Mouse (Mus musculus): Measurements from ENCODE around the gene Ric8b.

- no peak for TF ChIP-seq CTCF (IDR thresholded peaks at IDR 0.05; ENCODE audit: borderline replicate concordance, extremely low read depth, insufficient read depth, insufficient read length)
- TF ChIP-seq POLR2A (IDR thresholded peaks at IDR 0.05; ENCODE audit: borderline replicate concordance, extremely low read depth, insufficient read depth, insufficient read length, poor library complexity, severe bottlenecking), result no peak
Observed at GRCm38 (mm10) chr10:84987666-84988065, 70.2 kb downstream of the Ric8b start.

Measured in brain, embryonic 14.5 days (tissue).